Mouse (Mus musculus): Measurements from ENCODE around the gene Fam185a.

Fam185a gene

DNA sequence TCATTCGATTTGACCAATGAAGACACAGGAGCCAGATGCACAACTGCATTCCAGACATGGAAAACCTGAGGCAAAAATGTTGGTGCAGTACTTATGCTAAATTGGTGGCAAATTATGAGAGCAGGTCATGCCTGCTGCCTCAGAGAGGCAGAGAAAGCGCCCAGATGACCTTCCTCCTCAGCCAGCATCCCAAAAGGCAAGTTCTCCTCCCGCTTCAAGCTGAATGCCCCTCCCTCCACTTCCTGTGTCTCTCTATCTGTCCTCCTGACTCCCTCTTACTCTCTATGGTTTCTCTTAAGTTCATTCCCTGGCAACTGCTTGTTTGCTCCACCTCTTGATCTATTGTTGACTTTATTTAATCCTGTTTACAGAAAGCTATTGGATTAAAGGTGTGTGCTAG, 70.0 kb downstream of the Fam185a start:
- DNase-seq, result no peak

GRCm38 (mm10) chr5:21496321-21496720, 71.6 kb downstream of the Fam185a start:
- no peak for DNase-seq

DNA sequence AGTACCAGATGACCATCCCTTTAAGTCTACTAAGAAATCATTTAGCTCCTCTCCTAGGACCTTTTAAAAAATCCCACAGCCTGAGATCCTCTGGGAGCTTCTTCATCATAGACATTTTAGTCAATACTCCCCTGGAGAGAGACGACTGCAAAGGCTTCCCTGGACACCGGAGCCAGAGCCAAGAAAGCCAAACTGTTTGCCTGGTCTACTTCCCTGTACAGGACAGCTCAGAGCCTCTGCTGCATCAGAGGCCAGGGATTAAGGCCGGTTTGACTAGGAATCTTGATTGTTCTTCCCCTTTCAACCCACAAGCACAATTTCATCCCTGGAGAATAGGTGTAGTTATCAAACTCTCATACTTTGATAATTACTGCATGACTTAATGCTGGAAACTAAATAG, 72.1 kb downstream of the Fam185a start:
- DNase-seq, result no peak

DNA sequence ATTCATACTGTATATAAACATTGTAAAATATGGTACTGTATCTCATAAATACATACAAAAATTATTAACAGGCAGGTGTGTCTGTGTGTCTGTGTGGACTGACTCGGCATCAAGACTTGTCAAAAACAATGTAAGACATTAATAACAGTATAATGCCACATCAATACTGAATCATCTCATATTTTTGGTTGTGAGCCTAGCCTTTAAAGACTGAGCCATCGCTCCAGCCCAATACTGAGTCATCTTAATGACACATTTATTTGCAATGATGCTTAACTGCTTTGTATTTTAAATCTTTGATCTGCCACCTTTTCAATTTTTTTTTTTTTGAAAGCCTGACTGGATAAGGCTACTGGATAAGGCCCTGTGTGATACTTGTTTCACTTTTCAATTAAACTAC, 73.7 kb downstream of the Fam185a start:
- no peak for DNase-seq

GRCm38 (mm10) chr5:21498925-21499324, 74.2 kb downstream of the Fam185a start:
- DNase-seq, result no peak

- no peak for DNase-seq
Measured at GRCm38 (mm10) chr5:21500133-21500532, 75.4 kb downstream of the Fam185a start.

DNA sequence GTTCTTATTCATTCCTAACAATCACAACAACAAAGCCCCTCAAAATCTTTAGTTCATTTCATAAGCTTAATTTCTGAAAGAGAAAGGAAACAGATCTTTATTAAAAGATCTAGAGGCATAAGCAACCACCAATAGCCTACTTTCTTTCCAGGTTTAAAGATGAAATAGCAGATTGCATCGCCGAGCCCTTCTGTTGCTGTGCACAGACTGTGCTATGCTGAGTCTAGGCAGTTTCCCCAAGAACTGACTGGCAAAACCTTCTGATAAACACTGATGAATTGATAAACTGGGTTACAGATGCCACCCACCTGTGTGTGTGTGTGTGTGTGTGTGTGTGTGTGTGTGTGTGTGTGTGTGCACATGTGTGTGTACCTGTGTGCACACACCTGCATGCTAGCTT, 76.2 kb downstream of the Fam185a start:
- no peak for DNase-seq

DNA sequence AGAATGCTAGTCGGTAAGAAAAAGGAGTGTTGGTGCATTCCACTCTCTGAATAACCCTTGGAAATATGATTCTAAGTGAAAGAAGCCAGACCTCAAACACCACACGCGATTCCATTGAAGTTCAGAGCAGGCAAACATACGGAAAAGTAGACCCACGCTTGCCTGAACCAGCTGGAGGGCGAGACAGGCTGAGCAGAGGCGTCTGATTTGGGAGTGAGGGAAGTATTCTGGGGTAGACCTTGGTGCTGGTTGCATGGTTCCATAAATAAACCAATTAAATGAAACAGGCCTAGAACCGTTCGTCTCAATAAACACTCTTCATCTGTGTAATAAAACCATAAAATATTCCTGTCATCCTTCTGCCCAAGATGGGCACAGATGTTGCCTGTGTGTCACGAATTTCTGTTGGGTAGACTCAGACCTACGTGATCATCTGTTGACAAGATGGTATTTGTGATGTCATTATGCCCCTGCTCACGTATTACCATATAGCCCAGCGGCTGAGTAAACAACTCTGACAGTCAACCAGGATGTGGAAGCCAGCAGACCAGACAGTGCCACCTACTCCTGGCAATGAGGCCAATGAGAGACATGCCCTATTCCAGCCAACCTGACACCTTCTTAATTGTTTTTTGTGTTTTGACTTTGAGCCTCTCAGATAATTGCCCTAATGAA, 78.3 kb downstream of the Fam185a start:
- no peak for DNase-seq

DNA sequence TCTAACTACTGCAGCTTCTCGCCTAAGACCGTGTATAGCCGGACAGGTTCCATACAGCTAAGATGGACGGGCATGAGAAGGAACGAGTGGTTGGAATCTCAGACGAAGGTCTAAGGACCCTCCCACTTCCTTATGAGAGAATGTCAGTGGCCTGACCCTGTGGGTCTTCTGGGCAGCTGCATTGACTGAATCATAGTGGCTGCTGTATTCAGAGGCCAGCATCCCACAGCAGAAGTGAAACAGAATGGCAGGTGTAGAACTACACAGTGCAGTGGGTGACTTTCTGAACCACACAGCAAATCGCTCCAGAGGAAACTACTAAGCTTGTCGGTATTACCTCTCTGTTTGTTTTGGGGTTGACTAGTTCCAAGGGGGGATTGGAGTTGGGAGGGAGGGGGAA, 80.4 kb downstream of the Fam185a start:
- DNase-seq, result no peak

GRCm38 (mm10) chr5:21506887-21507286, 82.1 kb downstream of the Fam185a start:
- no peak for DNase-seq

- no peak for DNase-seq
Measured at GRCm38 (mm10) chr5:21509801-21510200, 85.0 kb downstream of the Fam185a start.

DNA sequence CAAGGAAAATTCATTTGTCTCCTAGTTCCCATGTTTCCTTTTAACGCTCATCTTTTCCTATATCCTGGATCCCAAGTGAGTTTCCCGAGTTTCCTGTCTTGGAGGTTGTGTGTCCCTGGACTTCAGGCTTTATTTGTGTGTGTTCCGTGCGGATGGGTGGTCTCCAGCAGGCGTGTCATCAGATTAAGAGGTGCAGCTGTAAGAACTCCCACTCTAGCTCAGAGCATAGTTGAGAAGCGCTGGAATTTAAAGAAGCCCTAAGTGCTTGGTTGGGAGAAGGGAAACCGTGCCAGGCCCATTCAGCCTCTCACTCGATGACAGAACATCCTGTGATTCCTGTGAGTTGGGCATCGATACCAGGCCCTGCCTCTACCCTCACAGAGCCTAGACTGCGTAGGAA, 88.6 kb downstream of the Fam185a start:
- no peak for DNase-seq

DNA sequence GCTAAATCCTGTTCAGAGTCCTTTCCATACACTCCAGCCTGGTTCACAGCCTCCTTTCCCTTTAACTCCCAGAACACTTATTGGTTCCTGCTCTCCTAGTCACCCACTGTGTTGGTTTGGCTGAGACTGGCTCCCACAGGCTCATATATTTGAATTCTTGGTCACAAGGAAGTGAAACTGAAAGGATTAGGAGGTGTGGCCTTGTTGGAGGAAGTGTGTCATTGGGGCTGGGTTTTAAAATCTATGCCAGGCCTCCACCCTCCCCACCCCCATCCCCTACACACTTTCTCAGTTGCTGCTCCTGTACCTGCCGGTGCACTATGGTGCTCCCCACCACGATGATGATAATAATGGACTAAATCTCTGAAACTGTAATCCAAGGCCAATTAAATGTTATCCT, 92.8 kb downstream of the Fam185a start:
- no peak for DNase-seq

DNA sequence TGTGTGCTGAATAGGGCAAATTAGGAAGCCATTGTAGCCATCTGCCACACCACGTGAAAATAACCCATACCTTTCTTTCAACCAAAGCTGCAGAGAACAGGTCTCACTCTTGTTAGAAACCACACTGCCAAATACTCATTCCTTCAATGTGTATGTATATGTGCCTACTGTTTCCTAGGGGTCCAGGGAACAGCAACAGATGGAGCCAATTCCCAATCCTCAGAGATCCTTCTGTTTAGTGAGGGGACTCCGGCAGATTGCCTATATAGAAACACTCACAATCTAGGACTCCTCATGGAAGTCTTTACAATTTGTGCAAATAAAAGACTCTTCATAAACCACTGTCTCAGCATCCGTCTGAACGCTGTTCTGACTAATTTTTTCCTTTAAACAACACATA, 93.4 kb downstream of the Fam185a start:
- DNase-seq, result no peak

DNA sequence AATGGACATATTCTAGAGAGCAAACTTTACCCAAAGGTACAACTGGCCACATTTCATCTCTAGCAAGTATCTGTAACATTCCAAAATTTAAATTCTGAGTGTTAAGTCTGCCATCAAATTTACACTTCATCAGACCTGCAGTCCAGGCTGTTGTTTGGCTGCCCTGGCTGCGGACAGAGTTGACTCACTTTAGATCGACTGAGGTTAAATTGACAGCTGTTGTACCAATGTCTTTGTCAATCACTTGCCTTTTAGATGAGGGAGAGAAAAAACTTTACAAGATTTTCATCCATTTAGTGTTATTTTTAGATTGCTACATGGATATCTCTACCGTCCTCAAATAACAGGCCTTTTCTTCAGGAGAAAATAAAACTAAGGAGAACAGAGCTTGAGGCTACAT, 94.4 kb downstream of the Fam185a start:
- DNase-seq, result no peak

DNA sequence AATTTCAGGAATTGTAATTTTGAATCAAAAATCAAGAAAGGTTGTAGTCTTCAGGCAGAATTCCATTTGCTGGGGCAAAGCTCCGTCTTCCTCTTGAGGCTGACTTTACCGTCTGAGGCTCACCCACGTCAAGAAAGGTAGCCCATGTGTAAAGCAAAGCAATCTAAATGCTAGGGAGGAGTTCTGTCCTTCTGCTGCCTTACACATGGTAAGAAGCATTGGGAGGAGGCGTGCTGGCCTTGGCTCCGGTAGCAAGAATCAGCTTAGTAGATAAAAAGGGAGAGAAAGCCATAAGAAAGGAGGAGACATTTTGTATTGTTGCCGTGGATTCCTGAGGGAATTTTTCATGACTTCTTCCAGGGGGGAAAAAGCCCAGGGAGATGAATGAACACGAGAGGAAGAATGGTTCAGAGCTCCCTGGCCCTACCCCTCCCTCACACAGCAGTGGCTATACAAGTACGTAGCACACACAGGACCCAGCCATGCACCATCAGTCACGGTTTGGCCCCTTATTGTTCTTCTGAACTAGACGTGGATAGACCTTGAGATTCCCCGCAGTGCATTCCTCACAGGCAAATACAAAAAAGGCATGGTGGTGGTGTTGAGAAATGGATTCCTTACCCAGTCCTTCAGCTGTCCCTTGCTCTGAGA, 102.2 kb downstream of the Fam185a start:
- no peak for DNase-seq

GRCm38 (mm10) chr5:21527488-21527911, 102.7 kb downstream of the Fam185a start:
- no peak for DNase-seq

DNA sequence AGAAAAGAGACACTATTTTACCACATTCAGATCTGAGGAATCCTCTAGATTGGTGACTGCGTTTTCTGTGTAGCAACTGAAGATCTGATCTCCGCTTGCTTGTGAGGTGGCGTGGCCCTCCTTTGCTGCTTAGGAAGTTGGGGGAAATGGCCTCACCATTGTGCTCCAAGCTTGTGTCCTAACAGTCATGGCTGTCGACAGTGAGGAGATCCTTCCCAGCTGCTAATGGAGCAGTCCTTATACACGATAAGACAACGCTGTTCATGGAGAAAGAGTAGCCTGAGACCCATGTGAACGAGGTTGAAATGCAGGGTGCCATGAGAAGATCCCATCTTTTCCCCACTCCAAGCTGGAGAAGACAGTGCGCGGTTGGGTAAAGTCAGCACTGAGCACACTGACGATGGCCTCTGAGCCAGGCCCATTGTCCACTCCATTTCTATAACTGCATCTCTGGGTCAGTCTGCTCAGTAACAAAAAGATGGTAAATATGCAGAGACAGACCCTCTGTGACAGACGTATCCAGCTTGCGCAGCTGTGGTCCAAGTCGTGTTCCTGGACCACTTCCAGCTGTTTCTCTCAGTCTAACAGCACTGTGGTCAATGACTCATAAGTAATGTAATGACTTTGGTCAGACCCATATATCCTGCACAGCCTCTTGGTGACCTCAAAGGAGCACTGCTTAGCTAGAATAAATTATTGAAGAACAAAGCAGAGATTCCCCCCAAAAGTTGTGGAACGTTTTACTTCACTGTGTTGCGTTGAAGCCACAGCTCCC, 103.5 kb downstream of the Fam185a start:
- no peak for DNase-seq

DNA sequence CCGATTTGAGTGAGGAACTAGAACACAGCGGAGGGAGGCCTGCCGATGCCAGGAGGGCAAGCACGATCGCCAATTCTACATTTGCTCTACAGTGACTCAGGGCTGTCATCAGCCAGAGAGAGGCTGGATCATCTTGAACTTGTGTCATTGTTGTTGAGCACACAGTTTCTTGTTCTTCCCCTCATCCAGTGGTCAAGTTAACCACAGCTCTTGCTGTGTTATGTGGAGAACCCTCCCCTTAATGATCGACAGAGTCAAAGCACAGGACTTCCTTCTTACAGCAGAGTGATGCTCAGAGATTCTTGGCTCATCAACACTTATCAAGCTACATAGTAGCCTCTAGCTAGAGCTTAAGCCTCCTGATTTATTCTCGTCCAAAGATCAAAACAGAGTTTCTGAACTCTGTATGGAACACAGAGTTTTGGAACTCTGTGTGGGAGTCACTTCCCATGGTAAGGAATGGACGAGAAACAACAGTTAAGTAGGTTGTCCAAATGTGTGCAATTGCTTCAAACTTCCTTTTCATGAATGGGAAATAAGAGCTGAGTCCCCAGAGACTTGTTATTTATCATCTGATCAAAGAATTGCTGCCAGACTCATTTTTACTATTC, 104.5 kb downstream of the Fam185a start:
- no peak for DNase-seq
